Mouse (Mus musculus): ENCODE data around the gene Ube2l3. TPM values are rescaled to one million over a fixed set of nuclear protein-coding genes. Genes with fewer than 3 reads are reported as not detected.

The Ube2l3 gene
- polyA plus RNA-seq, 1 experiment from 2014 or later, result 200 TPM

DNA sequence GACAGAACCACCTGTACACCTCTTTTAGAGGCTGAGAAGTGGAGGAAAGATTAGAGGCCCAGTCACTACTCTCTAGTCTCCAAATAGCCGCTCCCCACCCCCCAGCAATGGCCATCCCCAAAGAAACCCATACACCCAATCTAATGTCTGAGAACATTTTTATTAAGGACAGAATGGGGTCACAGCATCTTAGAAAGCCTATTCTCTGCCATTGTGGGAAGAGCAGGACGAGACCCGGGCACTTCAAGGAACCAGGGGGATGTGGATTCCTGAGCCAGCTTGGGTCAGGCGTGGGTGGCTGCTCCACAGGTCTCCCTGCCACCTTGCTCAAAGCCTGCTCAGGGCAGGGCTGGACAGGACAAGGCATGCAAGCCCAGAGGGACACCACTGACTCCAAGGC is 50.6 kb downstream of the Ube2l3 start:
- DNase-seq (ENCODE audit: low spot score), result no peak
- Histone ChIP-seq H3K36me3 (ENCODE audit: insufficient read depth, low read length) (peaks cover 18% of the 10 kb centered on the region), H3K4me1 (ENCODE audit: insufficient read depth, low read depth, low read length) (peaks cover 13% of the 10 kb centered on the region; the same call in 1 of the 2 replicates), H3K27ac (ENCODE audit: low read length) (no peak overlapping the region), H3K4me2 (replicated peaks; ENCODE audit: low read depth, low read length) (no peak overlapping the region), H3K9ac (replicated peaks; ENCODE audit: low read depth) (no peak overlapping the region), H3K27me3 (replicated peaks; ENCODE audit: insufficient read depth, low read length) (no peaks in the 10 kb centered on the region), H3K4me3 (ENCODE audit: low read depth, low read length) (no peak overlapping the region), H3K9me3 (ENCODE audit: low read length) (no peaks in the 10 kb centered on the region)
- 93% methylated on average over 4 of the region's 4 CpGs for WGBS
- ATAC-seq, result no peak
- TF ChIP-seq EP300 (IDR thresholded peaks at IDR 0.05) (no peak), CTCF (IDR thresholded peaks at IDR 0.05) (no peak)

DNA sequence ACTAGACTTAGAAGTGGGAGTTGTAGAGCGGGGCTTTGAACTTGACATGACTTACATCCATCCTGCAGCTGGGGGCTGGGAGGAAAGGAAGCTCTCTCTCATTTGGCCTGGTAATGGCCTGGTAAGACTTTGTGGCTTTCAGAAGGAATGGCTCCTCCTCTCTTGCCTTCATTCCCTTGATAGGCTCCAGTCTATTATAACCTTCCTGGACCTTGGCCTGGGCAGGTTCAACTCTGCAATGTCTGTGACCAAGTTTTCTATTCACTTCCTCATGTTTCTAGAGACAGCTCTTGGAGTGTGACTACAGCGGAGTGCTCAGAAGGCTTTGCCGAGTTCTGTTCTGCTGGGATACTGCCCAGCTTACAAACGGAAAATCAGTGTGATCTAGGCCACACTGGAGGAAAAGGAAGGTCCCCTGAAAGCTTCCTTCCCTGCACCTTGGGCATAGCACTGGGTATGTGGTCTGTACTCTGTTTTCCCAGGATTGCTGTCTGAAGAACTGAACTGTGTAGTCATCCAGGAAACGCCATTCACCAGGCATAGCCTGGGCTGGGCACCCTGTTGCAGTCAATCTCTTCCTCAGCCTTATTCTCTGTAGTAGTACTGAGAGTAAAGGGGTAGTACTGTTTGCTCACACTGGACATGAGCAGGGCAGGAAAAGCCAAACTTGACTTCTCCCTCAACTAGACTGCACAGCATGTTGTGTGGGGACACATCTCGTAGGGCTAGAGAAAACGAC is 51.8 kb downstream of the Ube2l3 start:
- Histone ChIP-seq H3K4me2 (replicated peaks; ENCODE audit: low read depth, low read length) (no peak overlapping the region), H3K36me3 (ENCODE audit: insufficient read depth, low read length) (peaks cover 18% of the 10 kb centered on the region), H3K9me3 (ENCODE audit: low read length) (no peaks in the 10 kb centered on the region), H3K4me1 (ENCODE audit: insufficient read depth, low read depth, low read length) (peaks cover 13% of the 10 kb centered on the region; the same call in 1 of the 2 replicates), H3K27ac (ENCODE audit: low read length) (no peak overlapping the region), H3K27me3 (replicated peaks; ENCODE audit: insufficient read depth, low read length) (no peaks in the 10 kb centered on the region), H3K4me3 (ENCODE audit: low read depth, low read length) (no peak overlapping the region), H3K9ac (replicated peaks; ENCODE audit: low read depth) (no peak overlapping the region)
- no peak for TF ChIP-seq CTCF (IDR thresholded peaks at IDR 0.05)
- no peak for TF ChIP-seq EP300 (IDR thresholded peaks at IDR 0.05)
- DNase-seq (ENCODE audit: low spot score) (no peak), ATAC-seq (no peak)
- WGBS, result 82% methylated on average over 7 of the region's 7 CpGs

DNA sequence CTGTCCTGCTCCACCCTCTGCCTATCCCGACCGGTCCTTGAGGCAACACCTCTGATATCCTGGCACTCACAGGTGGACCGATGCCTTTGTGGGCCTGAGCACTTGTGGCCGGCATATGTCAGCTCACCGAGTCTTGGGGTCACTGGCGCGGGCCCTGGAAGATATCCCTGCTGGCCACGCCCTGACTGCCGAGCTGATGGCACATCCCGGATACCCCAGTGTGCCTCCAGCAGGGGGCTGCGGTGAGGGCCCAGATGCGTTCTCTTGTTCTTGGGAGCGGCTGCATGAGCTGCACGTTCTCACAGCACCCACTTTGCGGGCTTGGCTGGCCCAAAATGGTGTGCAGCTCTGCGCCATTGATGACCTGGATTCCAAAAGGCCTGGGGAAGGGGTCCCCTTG is 54.4 kb downstream of the Ube2l3 start:
- Histone ChIP-seq H3K36me3 (ENCODE audit: insufficient read depth, low read length) (0 out of 2 replicates have a peak, but pooled peaks cover 7% of the 10 kb centered on the region), H3K9ac (replicated peaks; ENCODE audit: low read depth) (no peak overlapping the region), H3K4me3 (ENCODE audit: low read depth, low read length) (peak overlapping the region; percentile 40; the same call in 1 of the 2 replicates)

DNA sequence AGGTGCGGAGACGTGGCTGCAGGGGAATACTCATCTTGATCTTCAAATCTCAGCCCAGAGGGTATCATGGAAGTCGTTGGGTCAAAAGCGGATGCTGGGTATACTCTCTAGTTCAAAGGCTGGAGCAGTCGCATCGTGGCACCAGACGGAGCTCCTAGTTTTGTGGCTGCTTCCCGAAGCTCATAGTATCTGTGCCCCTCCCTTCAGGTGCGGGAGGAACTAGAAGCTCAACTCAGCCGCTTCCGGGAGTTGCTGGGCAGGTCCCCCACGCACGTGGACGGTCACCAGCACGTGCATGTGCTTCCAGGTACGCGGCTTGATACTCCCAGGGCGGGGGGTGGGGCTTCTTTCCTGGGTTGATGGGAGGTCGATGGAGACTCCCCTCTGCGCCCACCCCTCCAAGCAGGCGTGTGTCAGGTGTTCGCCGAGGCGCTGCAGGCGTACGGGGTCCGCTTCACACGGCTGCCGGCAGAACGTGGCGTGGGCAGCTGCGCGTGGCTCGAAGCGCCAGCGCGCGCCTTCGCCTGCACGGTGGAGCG is 55.0 kb downstream of the Ube2l3 start:
- H3K27ac ChIP-seq (ENCODE audit: low read length), result no peak overlapping the region
- H3K27me3 ChIP-seq (replicated peaks; ENCODE audit: insufficient read depth, low read length), result no peaks in the 10 kb centered on the region
- H3K4me2 ChIP-seq (replicated peaks; ENCODE audit: low read depth, low read length), result peak overlapping the region; percentile 95
- H3K4me1 ChIP-seq (ENCODE audit: insufficient read depth, low read depth, low read length), result peaks cover 13% of the 10 kb centered on the region; the same call in 1 of the 2 replicates
- TF ChIP-seq CTCF (IDR thresholded peaks at IDR 0.05) (no peak), EP300 (IDR thresholded peaks at IDR 0.05) (no peak)
- H3K9ac ChIP-seq (replicated peaks; ENCODE audit: low read depth), result no peak overlapping the region
- no peaks in the 10 kb centered on the region for H3K9me3 ChIP-seq (ENCODE audit: low read length)
- ATAC-seq (peak; percentile 28), DNase-seq (ENCODE audit: low spot score) (peak; percentile 57)
- peak overlapping the region; percentile 40 for H3K4me3 ChIP-seq (ENCODE audit: low read depth, low read length)
- H3K36me3 ChIP-seq (ENCODE audit: insufficient read depth, low read length), result 0 out of 2 replicates have a peak, but pooled peaks cover 7% of the 10 kb centered on the region
- 3% methylated on average over 41 of the region's 41 CpGs for WGBS

More for the DNA sequence above, 54.4 kb downstream of the Ube2l3 start:
- Histone ChIP-seq H3K4me2 (replicated peaks; ENCODE audit: low read depth, low read length) (peak overlapping the region; percentile 95), H3K27ac (ENCODE audit: low read length) (no peak overlapping the region), H3K9me3 (ENCODE audit: low read length) (no peaks in the 10 kb centered on the region), H3K27me3 (replicated peaks; ENCODE audit: insufficient read depth, low read length) (no peaks in the 10 kb centered on the region), H3K4me1 (ENCODE audit: insufficient read depth, low read depth, low read length) (peaks cover 13% of the 10 kb centered on the region; the same call in 1 of the 2 replicates)
- DNase-seq (ENCODE audit: low spot score) (peak; percentile 16), ATAC-seq (peak; percentile 21; the same call in 1 of the 2 replicates)
- TF ChIP-seq EP300 (IDR thresholded peaks at IDR 0.05), result no peak
- TF ChIP-seq CTCF (IDR thresholded peaks at IDR 0.05), result peak; percentile 58
- WGBS, result 9% methylated on average over 16 of the region's 16 CpGs

DNA sequence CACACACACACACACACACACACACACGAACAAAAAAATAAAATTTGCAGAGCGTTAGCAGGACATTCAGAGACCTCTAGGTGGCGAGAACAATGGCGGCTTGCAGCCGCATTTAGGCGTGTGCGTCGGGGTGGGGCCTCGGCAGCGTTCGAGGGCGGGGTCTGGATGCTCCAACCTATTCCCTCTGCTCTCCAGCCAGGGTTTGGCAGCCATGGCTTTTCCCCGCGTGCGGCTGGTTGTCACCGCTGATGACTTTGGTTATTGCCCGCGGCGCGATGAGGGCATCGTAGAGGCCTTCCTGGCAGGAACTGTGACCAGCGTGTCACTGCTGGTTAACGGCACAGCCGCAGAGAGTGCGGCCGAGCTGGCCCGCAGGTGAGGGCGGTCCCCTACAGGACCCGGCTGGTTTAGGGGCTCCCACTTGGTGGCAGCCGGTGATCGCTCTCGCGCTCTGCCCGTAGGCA is 55.6 kb downstream of the Ube2l3 start, which contains the start of gene Ccdc116:
Gene Ccdc116, minus strand, starts transcription at position 458 of the 464 bp plus-strand sequence.
- Histone ChIP-seq H3K36me3 (ENCODE audit: insufficient read depth, low read length) (0 out of 2 replicates have a peak, but pooled peaks cover 2% of the 10 kb centered on the region), H3K4me2 (replicated peaks; ENCODE audit: low read depth, low read length) (peak within 1 kb of the TSS; percentile 95), H3K4me3 (ENCODE audit: low read depth, low read length) (peak within 1 kb of the TSS; percentile 40), H3K27ac (ENCODE audit: low read length) (no peak within 1 kb of the TSS), H3K9me3 (ENCODE audit: low read length) (no peaks in the 10 kb centered on the region), H3K9ac (replicated peaks; ENCODE audit: low read depth) (peak within 1 kb of the TSS; percentile 32; the same call in 1 of the 2 replicates), H3K4me1 (ENCODE audit: insufficient read depth, low read depth, low read length) (peaks cover 13% of the 10 kb centered on the region; the same call in 1 of the 2 replicates), H3K27me3 (replicated peaks; ENCODE audit: insufficient read depth, low read length) (no peaks in the 10 kb centered on the region)
- peak; percentile 89 for DNase-seq (ENCODE audit: low spot score)
- peak; percentile 85 for ATAC-seq
- TF ChIP-seq CTCF (IDR thresholded peaks at IDR 0.05), result peak; percentile 72
- TF ChIP-seq EP300 (IDR thresholded peaks at IDR 0.05), result no peak
- WGBS, result under 1% methylated on average over 33 of the region's 34 CpGs

DNA sequence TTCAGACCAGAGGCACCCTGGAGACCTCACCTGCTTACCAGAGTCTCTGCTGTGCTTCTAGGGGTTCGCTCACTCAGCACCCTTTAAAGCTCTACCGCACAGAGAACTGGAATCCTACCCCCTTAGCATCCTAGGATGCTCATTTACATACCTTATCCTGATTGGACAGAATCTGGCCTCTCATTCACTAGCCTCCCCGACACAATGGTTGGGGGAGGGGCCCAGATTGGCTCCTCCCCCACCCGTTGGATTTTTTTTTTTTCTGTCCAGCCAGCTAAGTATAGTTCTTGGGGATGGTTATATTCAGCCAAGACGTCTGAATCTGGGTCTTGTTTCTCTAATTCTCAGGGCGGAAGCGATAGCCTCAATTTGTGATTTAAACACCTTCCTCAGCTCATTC is 58.1 kb downstream of the Ube2l3 start, which contains the start of gene Ydjc:
Gene Ydjc, plus strand, starts transcription at position 283 of the 400 bp plus-strand sequence.
- Histone ChIP-seq H3K9ac (replicated peaks; ENCODE audit: low read depth) (no peak within 1 kb of the TSS), H3K27me3 (replicated peaks; ENCODE audit: insufficient read depth, low read length) (no peaks in the 10 kb centered on the region)
- 27% methylated on average over 7 of the region's 7 CpGs for WGBS

More for the DNA sequence above, 58.1 kb downstream of the Ube2l3 start, which contains the start of gene Ydjc:
- DNase-seq (ENCODE audit: low spot score) (peak; percentile 24), ATAC-seq (no peak)
- no peak within 1 kb of the TSS for H3K4me2 ChIP-seq (replicated peaks; ENCODE audit: low read depth, low read length)
- TF ChIP-seq EP300 (IDR thresholded peaks at IDR 0.05) (no peak), CTCF (IDR thresholded peaks at IDR 0.05) (no peak)
- H3K27ac ChIP-seq (ENCODE audit: low read length), result no peak within 1 kb of the TSS
- peaks cover 13% of the 10 kb centered on the region; the same call in 1 of the 2 replicates for H3K4me1 ChIP-seq (ENCODE audit: insufficient read depth, low read depth, low read length)
- H3K9me3 ChIP-seq (ENCODE audit: low read length), result no peaks in the 10 kb centered on the region
- no peaks in the 10 kb centered on the region for H3K36me3 ChIP-seq (ENCODE audit: insufficient read depth, low read length)
- no peak within 1 kb of the TSS for H3K4me3 ChIP-seq (ENCODE audit: low read depth, low read length)
